Mouse (Mus musculus) intestine, embryonic 16.5 days (tissue): Measurements from ENCODE around the gene Cabp1. TPM values are rescaled to one million over a fixed set of nuclear protein-coding genes. Genes with fewer than 3 reads are reported as not detected.

ENCODE experiments used
- ATAC-seq: fragments of 200-750 bp; cut with Nextera tagmentation; 2 replicates; pipeline ENCODE4 v1.8.0; 2017; ENCODE audit warnings: moderate TSS enrichment, moderate library complexity
- H3K27ac ChIP-seq: fragments of 300-500 bp; sonication (generic); 2 replicates; pipeline ENCODE4 v1.5.1; 2014; ENCODE audit warnings: mild to moderate bottlenecking, low read length
- H3K27me3 ChIP-seq: fragments of 300-500 bp; sonication (generic); replicated peaks from 2 replicates; pipeline ENCODE4 v1.6.1; 2014; ENCODE audit warnings: low read length, control low read depth, mixed read lengths; ENCODE audit not compliant: control insufficient read depth, insufficient read depth
- H3K36me3 ChIP-seq: fragments of 300-500 bp; sonication (generic); 2 replicates; pipeline ENCODE4 v1.6.1; 2014; ENCODE audit warnings: low read length, control low read depth; ENCODE audit not compliant: control insufficient read depth, insufficient read depth
- H3K4me1 ChIP-seq: fragments of 300-500 bp; sonication (generic); 2 replicates; pipeline ENCODE4 v1.6.1; 2014; ENCODE audit warnings: low read length, control low read depth, mixed read lengths; ENCODE audit not compliant: control insufficient read depth, insufficient read depth
- H3K4me2 ChIP-seq: fragments of 300-500 bp; sonication (generic); 2 replicates; pipeline ENCODE4 v1.6.1; 2014; ENCODE audit warnings: low read depth, low read length, control low read depth
- H3K4me3 ChIP-seq: fragments of 300-500 bp; sonication (generic); 2 replicates; pipeline ENCODE4 v1.5.1; 2014; ENCODE audit warnings: mild to moderate bottlenecking, low read length
- H3K9ac ChIP-seq: fragments of 300-500 bp; sonication (generic); 2 replicates; pipeline ENCODE4 v1.6.1; 2014; ENCODE audit warnings: low read depth, low read length
- H3K9me3 ChIP-seq: fragments of 300-500 bp; sonication (generic); 2 replicates; pipeline ENCODE4 v1.6.1; 2016; ENCODE audit warnings: low read length, control low read depth; ENCODE audit not compliant: control insufficient read depth
- WGBS: fragments of 180-500 bp; shearing (Covaris S2); extraction: QIAGEN DNeasy Blood & Tissue Kit; methylation state at CpG from one replicate; pipeline ENCODE4 v1.1.7; 2014; 5-methylcytosine and 5-hydroxymethylcytosine counted together
- polyA plus RNA-seq: library from polyadenylated mRNA; unstranded; fragments of >200 nt; fragmentation: Nextera tagmentation; extraction: Ambion mirVana; gene quantifications from 2 replicates; pipeline ENCODE4 v1.2.1, GENCODE M21; 2015

Cabp1 gene
- polyA plus RNA-seq, 1 experiment from 2014 or later, result 1.2 TPM

DNA sequence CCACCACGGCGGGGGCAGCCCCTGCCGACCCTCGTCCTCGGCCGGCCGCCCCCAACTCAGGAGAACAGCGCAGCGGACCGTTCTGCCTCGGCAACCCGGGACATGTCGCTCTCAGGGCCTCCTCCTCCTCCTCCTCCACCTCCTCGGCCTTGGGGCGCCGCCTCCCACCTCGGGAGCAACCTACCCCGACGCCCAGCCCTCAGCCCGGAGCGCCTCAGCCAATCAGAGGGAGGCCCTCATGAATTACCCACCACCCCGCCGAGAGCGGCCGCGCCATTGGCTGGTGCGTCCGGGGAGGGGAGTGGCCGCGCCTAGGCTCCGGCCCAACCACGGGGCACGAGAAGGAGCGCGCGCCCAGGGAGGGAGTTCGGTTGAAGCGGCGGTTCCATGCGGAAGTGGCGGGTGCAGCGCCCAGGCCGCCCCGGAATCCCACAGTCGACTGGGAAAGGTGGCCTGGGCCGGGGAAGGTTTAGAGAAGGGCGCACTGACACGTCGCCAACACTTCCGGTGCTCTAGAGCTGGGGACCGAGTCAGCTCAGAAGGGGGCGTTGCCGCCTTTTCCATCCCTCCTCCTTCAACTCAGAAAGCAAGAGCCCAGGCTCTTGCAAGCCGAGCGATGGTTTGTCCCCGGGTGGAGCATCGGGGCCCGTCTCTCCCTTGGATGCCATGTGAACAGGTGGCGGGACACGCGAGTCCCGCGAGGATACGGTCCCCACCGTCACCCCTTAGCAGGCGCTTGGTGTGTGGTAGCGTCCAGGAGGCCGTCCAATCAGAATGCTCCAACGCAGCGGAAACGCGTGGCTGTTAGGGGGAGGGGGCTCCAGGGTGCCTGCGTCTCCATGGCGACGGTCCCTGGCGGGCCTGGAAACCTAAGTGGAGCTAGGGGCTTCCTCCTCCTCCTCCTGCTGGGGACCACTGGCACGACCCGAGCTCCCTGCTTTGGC lies 35.9 kb downstream of the Cabp1 start, which contains the start of gene Mlec:
Gene Mlec, minus strand, starts transcription at position 140 of the 944 bp plus-strand sequence.
- ATAC-seq, result peak; percentile 95
- under 1% methylated on average over 72 of the region's 78 CpGs for WGBS
- peak within 1 kb of the TSS; percentile 83 for H3K4me2 ChIP-seq
- H3K9me3 ChIP-seq, result no peaks in the 10 kb centered on the region
- peaks cover 50% of the 10 kb centered on the region for H3K4me1 ChIP-seq
- H3K36me3 ChIP-seq, result no peaks in the 10 kb centered on the region
- H3K9ac ChIP-seq, result peak within 1 kb of the TSS; percentile 99
- H3K4me3 ChIP-seq, result peak within 1 kb of the TSS; percentile 99
- peak within 1 kb of the TSS; percentile 99 for H3K27ac ChIP-seq
- H3K27me3 ChIP-seq, result no peaks in the 10 kb centered on the region

DNA sequence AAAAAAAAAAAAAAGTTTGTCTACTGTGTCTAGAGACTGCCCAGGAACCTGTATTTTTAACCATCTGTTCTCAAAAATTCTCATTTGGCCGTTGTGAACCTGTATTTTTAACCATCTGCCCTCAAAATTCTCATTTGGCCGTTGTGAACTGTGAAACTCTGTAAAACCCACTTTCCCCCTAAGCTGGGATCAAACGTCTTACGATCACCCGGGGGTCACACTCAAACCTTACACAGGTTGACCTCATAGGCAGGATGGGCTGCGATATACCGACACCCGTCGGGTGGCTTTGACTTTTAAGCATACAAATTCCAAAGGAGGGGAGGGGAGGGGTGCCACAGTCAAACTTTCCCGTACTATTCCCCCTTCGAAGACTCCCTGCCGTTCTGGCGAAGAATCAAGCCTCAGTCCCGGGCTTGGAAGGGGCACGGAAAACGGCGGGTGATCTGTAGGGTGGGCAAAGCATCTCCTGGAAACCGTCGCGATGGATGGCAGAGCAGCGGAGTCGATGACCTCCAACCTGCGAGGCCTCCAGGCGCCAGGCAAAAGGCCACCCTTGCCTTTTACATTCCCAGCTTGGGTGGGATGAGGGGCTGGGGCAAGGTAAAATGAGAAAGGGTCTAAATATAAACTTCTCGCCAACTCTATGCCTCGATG lies 37.1 kb downstream of the Cabp1 start:
- 1% methylated on average over 26 of the region's 26 CpGs for WGBS
- ATAC-seq, result no peak
- Histone ChIP-seq H3K36me3 (no peaks in the 10 kb centered on the region), H3K27me3 (no peaks in the 10 kb centered on the region), H3K27ac (peak overlapping the region; percentile 97), H3K9me3 (no peaks in the 10 kb centered on the region), H3K4me3 (peak overlapping the region; percentile 99), H3K9ac (peak overlapping the region; percentile 99), H3K4me1 (peaks cover 61% of the 10 kb centered on the region), H3K4me2 (peak overlapping the region; percentile 83)

DNA sequence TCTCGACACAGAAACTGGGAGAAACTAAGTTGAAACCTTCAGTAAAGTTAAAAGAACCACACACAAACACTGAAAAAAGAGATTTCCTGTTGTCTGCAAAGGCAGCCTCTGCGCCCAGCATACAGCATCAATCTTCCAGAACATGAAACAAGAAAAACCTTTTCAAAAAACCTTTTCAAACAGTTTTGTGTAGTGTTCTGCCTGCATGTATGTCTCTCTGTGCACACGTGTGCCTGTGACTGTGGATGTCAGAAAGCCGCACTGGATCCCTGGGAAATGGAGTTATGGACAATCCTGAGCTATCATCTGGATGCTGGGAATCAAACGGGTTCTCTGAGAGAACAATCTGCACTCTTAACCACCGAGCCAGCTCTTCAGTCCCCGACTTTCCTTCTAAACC lies 37.8 kb downstream of the Cabp1 start:
- no peaks in the 10 kb centered on the region for H3K36me3 ChIP-seq
- no peaks in the 10 kb centered on the region for H3K27me3 ChIP-seq
- peak overlapping the region; percentile 97 for H3K27ac ChIP-seq
- H3K9ac ChIP-seq, result peak overlapping the region; percentile 99
- ATAC-seq, result no peak
- H3K4me2 ChIP-seq, result peak overlapping the region; percentile 83
- 38% methylated on average over 7 of the region's 7 CpGs for WGBS
- no peaks in the 10 kb centered on the region for H3K9me3 ChIP-seq
- H3K4me1 ChIP-seq, result peaks cover 61% of the 10 kb centered on the region
- peak overlapping the region; percentile 99 for H3K4me3 ChIP-seq

DNA sequence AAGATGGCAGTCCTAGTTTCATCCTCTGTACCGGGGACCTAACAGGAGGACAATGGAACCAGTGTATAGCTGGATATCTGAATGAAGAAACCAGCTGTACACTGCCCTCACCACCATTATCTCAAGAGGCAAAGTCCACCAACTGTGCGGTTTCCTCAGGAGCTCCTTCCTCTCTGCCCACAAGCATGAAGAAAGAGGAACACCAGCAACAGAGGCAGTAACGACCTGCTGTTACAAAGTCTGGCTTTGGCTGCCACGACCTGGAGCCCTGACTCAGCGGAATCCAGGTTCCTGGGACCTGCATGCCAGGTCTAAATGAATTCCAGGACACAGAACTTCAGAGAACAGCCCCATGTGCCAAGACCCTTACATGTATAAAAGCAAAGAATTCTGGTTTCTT lies 38.4 kb downstream of the Cabp1 start:
- H3K9ac ChIP-seq, result peak overlapping the region; percentile 99
- H3K27ac ChIP-seq, result peak overlapping the region; percentile 97
- H3K4me3 ChIP-seq, result peak overlapping the region; percentile 99
- H3K9me3 ChIP-seq, result no peaks in the 10 kb centered on the region
- WGBS, result 26% methylated on average over 5 of the region's 5 CpGs
- H3K27me3 ChIP-seq, result no peaks in the 10 kb centered on the region
- H3K36me3 ChIP-seq, result peaks cover 2% of the 10 kb centered on the region; the same call in 1 of the 2 replicates
- peak overlapping the region; percentile 83 for H3K4me2 ChIP-seq
- H3K4me1 ChIP-seq, result peaks cover 57% of the 10 kb centered on the region
- peak; percentile 48 for ATAC-seq

DNA sequence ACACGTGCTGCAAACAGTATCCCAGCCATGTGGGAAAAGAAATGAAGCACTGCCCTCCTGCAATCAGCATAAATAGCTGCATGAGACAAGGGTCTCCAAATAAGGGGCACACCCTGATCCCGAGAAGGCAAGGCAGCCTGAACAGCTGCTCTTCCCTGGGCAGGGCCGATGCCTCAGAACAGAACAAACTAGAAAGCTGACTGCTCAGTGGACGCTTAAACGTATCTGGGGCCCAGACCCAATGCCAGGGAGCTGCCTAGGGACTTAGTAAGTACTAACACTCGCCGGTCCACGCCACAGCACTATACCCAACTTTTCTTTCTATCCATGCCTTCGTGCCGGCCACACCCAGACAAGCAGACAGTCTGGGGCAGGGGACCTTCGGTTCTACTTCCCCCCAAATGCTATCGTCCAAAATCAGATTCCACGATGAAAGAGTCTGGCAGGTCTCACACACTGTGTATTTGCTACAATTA lies 39.0 kb downstream of the Cabp1 start:
- Histone ChIP-seq H3K9ac (peak overlapping the region; percentile 99), H3K27ac (peak overlapping the region; percentile 97), H3K27me3 (no peaks in the 10 kb centered on the region), H3K36me3 (peaks cover 8% of the 10 kb centered on the region), H3K9me3 (no peaks in the 10 kb centered on the region), H3K4me1 (peaks cover 52% of the 10 kb centered on the region), H3K4me2 (peak overlapping the region; percentile 83), H3K4me3 (peak overlapping the region; percentile 99)
- WGBS, result 46% methylated on average over 13 of the region's 13 CpGs
- no peak for ATAC-seq

DNA sequence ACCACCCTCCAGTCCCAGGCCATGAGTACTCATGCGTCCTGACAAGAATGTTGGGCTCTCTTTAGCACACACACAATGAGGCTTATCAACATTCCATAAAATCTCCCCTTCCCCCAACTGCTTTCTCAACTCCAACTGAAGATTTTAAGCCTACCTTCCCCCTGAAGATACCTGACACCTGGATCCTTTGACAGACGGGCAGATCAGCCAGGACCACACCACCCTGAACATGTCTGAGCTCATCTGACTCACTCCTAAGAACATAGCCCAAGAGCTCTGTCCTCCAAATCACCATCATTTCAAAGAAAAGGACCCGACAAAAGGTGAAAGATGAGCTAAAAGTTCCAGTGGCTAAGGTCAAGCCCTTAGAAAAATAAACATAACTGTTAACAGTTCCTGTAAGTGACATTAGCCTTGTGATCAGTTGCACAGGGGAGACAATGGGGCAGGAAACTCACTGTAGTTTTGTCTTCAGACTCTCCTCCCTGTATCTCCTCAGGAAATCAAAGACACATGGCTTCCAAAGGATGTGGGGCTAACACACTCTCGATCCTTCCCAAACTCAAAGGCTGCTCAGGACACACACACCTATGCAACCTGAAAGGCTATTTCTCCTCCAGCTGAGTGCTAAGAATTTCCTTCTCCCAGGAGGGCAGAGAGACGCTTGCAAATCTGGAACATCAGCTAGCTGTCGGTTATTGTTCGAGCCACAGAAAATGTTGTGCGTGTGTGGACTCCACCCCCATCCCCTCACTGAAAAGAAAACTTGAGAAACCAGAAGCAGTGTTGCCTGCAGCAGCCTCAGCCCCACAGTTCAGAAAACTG lies 41.8 kb downstream of the Cabp1 start:
- Histone ChIP-seq H3K36me3 (peaks cover 21% of the 10 kb centered on the region), H3K9ac (no peak overlapping the region), H3K4me1 (peaks cover 49% of the 10 kb centered on the region), H3K9me3 (no peaks in the 10 kb centered on the region), H3K27me3 (no peaks in the 10 kb centered on the region), H3K4me2 (no peak overlapping the region), H3K4me3 (no peak overlapping the region), H3K27ac (no peak overlapping the region)
- no peak for ATAC-seq
- WGBS, result 42% methylated on average over 8 of the region's 8 CpGs

DNA sequence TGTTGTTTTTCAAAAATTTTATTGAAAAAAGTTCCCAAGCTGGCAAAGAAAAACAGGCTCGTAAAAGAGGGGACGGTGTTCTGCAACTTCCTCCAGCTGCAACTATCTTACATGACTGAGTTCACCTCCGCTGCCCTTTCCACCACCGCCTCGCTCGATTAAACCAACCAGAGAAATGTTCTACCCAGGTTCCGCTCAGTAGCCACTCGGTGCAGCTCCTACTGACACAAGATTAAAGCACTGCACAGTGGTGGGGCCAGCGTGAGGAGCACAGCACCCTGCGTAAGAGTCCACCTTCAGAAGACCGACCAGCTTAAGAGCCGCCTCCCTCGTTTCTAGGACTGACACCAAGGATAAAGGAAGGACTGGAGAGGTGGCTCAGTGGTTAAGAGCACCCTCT lies 42.7 kb downstream of the Cabp1 start:
- Histone ChIP-seq H3K9me3 (no peaks in the 10 kb centered on the region), H3K36me3 (peaks cover 24% of the 10 kb centered on the region), H3K27ac (no peak overlapping the region), H3K4me1 (peaks cover 48% of the 10 kb centered on the region), H3K4me2 (no peak overlapping the region), H3K27me3 (no peaks in the 10 kb centered on the region), H3K4me3 (no peak overlapping the region), H3K9ac (no peak overlapping the region)
- no peak for ATAC-seq
- 80% methylated on average over 13 of the region's 13 CpGs for WGBS

DNA sequence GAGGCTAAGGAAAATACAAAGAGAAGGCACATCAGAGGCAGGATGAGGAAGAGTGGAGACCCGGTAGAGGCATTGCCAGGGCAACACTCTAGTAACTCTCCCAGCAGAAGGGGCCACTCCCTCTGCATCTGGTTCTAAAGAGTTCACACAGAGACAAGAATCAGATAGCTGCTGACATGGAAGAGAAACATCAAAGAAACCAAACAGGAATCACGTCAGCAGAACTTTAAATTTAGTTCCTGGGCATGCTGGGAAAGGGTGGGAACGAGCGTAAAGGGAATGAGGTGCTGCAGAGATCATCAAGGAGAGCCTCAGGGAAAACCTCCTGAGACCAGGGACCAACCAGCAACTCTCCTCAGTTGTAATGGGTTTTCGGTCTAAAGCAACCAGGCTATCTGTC lies 43.2 kb downstream of the Cabp1 start:
- H3K4me2 ChIP-seq, result no peak overlapping the region
- peaks cover 44% of the 10 kb centered on the region for H3K4me1 ChIP-seq
- no peak overlapping the region for H3K4me3 ChIP-seq
- ATAC-seq, result no peak
- no peaks in the 10 kb centered on the region for H3K27me3 ChIP-seq
- no peak overlapping the region for H3K27ac ChIP-seq
- peaks cover 24% of the 10 kb centered on the region for H3K36me3 ChIP-seq
- H3K9me3 ChIP-seq, result no peaks in the 10 kb centered on the region
- 77% methylated on average over 5 of the region's 5 CpGs for WGBS
- no peak overlapping the region for H3K9ac ChIP-seq
